Mouse (Mus musculus) A20 (cell line): ENCODE data around the gene Kcnab2.

Experiments
- DNase-seq: peaks from one replicate; pipeline ENCODE4 v3.0.0-alpha.2; 2011; ENCODE audit warnings: low read depth, low spot score

The Kcnab2 gene

DNA sequence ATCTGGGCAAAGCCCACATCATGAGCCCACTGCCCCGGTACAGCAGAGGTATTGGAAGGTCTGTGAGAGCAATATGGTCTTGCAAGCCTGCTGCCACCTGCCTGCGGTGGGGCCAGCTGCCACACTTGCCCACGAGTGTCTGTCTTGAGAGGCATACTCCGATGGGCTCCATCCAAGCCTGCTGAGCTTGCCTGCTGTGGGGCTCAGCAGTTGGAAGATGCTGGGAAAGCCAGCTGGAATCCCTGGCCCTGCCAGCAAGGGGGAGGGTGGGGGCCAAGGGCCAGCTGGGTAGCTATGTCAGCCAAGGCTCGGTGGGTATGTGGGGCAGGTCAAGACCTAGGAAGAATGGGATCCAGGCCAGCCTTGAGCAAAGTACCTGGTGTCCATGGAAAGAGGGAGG is 85.5 kb downstream of the Kcnab2 start:
- DNase-seq: no peak

- DNase-seq: no peak
These were observed 92.0 kb downstream of the Kcnab2 start for GRCm38 (mm10) chr4:152385644-152386043.

DNA sequence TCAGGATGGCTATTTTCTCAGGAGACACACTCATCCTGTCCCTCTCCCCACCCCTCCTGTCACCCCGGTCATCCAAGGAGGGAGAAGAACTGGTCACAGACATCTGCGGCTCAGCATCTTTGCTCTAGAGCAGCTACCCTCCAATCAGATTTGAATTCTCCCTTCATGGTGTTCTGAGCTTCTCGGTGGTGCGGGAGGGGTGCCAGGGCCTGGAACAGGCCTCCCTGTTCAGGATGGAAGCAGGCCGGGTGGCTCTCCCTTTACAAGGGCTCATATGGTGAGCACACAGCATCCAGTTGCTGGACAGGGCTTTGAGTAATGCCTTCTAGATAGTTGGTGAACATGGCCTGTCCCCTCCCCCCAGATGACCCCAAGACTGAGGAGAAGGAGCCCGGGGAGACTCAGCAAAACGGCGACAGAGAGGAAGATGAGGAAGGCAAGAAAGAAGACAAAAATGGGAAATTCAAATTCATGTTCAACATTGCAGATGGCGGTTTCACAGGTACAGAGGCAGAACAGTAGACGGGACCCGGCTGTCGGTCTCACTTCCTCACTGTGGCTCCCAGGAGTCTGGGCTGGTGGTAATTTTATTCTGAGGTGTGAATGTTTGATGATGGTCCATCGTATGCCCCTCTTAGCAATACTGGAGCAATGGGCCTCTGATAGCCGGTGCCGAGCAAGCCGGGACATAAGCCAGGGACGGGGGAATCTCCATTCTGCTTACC is 95.0 kb downstream of the Kcnab2 start:
- no peak for DNase-seq

GRCm38 (mm10) chr4:152365228-152365627 is 112.4 kb downstream of the Kcnab2 start:
- no peak for DNase-seq

DNA sequence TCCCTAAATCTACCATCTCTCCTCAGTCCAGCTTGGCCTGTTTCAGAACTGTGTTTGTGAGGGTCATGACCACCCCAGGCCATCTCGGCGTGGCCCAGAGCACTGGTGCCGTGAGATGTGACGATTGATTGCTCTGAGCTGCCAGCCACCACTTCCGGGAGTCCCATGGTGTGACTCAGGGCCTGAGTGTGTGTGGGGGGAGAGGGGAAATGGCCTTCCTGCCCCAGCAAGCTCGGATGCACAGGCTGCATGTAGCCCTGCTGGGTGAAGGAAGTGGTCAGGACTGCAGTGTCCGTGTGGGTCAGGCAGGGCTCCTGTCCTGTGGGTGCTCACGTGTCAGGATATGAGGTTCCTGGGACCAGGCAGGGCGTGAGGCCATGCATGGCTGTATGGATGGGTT is 115.5 kb downstream of the Kcnab2 start:
- DNase-seq: no peak

- DNase-seq: no peak
These were observed 116.8 kb downstream of the Kcnab2 start for GRCm38 (mm10) chr4:152360855-152361254.

- no peak for DNase-seq
These were observed 118.0 kb downstream of the Kcnab2 start for GRCm38 (mm10) chr4:152359700-152360099.

DNA sequence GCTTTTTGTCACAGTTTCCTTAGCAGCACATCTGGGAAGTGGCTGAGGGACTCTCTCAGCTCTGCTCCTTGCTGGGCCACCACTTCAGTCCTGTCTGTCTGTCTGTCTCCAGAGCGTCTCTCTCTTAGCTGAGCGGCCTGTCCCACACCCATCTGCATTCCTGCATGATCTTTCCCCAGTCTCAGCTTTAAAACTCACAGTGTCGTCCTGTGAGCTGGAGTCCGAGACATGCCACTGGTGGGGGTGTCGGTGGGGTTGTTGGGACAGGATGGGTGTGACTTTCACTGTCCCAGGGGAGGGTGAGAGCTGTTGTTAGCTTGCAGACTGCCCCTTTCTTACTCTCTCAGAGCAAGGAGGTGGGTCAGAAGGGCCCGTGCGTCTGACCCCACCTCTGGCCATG is 122.0 kb downstream of the Kcnab2 start:
- no peak for DNase-seq

GRCm38 (mm10) chr4:152353886-152354637 is 123.6 kb downstream of the Kcnab2 start:
- DNase-seq: no peak

DNA sequence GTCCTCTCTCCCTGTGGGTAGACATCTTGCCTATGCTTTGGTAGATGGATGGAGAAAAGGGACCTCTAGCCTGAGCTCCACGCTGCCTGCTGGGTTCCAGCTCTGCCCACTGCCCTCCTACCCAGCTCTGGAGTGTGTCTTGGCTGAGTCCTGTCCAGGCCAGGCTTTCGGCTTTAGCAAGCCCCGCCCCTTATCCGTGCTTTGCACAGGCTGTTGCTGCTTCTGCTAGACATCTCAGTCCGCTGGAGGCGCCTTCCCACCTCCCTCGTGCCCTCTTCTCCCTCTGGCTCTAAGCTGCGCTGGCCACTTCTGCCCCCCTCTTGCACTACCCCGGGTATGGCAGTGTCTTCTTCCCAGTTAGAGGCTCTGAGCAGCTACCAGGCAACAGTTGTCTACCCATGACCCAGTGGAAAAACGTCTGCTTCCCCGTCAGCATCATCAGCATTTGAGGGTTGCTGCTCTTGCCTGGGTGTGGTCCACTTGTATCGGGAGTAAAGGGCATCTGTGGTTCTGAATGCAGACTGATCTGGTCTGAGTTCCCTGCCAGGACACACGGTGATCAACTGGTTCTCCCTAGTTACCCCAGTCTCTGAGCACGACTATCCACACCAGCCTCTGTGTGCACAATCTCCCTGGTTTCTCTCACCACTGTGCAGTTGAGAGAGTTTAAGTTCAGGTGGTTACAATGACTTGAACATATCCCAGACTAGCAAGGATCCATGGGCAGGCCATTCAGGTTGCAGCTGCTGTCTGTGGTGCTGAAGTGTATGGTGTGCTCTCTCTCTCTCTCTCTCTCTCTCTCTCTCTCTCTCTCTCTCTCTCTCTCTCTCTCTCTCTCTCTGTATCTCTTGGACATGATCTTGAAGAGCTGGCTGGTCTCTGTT is 126.0 kb downstream of the Kcnab2 start:
- no peak for DNase-seq

DNA sequence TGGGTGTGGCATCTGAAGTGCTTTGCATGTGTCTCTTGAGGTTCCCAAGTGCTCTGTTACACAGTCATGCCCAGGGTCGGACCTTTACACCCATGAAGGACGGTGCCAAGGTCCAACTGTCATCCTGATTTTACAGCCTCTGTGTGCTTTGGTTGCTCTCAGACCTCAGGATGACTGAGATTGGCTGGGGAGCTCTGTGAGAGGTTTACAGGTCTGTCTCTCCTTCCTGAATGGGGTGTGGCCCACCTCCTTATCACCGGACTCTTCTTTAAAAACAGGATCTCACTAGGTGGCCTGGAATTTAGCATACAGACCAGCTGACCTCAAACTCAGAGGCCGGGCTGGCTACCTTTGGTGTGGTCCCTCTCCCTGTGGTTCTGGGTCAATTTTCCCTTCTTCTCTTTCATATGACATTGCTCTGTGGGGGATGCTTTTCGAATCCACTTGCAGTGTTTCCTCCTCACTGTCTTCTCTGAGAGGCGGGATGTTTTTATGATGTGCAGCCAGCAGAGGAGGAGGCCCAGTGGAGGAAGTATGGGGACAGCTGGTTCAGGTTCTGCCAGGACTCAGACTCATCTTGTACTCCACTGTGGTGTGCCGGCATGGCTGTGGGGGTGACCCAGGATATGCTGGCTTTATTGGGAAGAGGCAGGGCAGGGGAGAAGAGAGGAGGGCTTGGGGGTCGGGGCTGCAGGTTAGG is 126.8 kb downstream of the Kcnab2 start:
- no peak for DNase-seq

GRCm38 (mm10) chr4:152349837-152350381 is 127.8 kb downstream of the Kcnab2 start:
- DNase-seq: no peak

DNA sequence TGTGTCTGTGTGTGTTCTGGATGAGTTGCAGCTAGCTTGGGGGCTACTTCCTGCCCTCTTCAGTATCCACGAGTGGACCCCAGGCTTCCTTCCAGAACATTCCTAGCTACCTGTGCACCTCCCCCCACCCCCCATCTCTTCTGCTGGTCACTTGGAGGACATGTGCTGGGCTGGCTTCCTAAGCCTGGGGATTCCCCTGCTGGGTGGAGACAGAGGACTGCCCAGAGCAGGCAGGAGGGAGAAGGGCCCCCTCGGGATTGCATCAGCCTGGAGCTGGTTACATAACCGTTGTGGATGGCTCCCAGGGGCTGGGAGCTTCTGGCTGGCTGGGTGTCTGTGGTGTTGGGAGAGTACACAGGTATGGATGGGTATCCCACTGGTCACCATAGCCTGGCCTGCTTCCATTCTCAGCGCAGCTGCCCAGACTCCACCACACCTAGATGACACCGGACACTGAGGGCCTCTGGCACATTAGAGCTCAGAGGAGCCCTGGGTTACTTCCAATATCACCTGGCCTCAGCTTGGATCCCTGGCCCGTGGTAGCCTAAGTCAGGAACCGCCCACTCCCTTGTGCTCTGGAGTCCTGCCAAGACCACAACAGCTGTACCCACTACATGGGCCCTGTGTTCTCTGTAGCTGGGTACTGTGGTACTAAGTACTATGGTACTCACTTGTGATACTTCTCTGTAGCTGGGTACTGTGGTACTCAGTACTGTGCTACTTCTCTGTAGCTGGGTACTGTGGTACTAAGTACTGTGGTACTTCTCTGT is 132.4 kb downstream of the Kcnab2 start:
- DNase-seq: no peak

DNA sequence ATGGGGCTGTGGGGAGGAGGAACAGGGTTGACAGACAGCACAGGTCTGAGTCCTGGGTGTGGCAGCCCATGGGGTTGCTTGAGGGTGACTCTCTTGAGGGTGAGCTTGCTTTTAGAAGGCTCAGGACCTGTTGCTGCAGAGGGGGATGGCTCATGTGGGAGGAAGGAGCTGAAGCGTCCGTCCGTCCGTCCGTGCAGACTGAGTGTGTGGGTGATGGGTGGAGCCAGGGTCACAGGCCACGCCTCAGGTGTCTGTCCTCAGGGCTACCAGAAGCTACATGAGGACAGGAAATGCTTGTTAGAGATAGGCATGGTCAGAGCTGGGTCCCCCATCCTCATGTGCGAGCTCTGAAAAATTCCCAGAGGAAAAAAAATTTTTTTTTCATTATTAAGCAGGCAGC is 133.0 kb downstream of the Kcnab2 start:
- no peak for DNase-seq

- peak; percentile 30 for DNase-seq
These were observed 134.4 kb downstream of the Kcnab2 start for GRCm38 (mm10) chr4:152343296-152343695.
